In the genomic region with DNA sequence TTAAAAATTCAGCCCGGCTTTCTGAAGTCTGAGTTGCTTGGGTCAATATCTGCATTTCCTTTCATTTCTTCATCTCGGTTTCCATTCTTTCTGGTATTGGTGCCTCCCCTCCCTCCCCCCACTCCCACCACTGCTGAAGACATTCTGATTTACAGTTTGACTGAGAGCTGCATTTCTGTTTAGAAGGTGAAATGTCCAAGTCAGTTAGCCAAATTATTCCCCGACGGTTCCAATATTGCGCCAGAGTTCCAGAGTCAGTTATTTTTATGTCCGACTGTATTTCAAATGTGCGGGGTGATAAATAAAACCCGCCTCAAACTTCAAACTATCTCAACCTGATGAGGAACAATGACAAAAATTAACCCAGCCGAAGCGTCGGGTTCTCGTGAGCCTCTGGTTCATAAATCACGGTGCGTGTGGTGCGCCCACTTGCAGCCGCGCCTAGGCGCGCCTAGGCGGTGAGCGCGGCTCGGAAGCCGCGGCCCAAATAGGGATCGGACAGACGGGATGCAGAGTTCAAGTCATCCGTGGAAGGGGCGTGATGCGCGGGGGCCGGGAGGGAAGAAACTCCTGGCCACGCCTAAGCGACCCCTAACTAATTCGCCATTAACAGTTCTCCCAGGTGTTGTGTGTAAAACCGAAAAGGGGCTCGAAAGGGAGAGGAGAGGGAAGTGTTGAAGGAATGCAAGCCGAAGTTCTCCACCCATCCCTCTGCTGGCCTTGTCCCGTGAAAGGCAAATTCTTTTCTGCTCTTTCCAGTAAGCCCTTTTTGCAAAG, we compare ENCODE assay signal across 9 mouse cellular contexts. TPM values are rescaled to one million over a fixed set of nuclear protein-coding genes. Genes with fewer than 3 reads are reported as not detected.
DNase-seq lines count a peak whose midpoint lies in the region; ATAC-seq and TF ChIP-seq lines count a peak whose summit lies in the region.
"Had no signal": no experiment of that assay in that cellular context is flagged by ENCODE, and none has a peak within 500 bp of the region (broad histone marks: within the 10 kb centered on the region; RNA-seq: fewer than 3 reads in every experiment).

No protein-coding gene starts in this region.

- 3% methylated on average over 39 of the region's 39 CpGs for WGBS in heart, adult 2 months
- WGBS in forebrain, embryonic 15.5 days, result under 1% methylated on average over 39 of the region's 39 CpGs
- under 1% methylated on average over 39 of the region's 39 CpGs for WGBS in limb, embryonic 13.5 days

- no peak overlapping the region; the same call in 1 of the 2 replicates for H3K4me2 ChIP-seq in forebrain, embryonic 15.5 days (replicated peaks)
- H3K4me2 ChIP-seq in limb, embryonic 13.5 days (replicated peaks), result peak overlapping the region; percentile 75

- peak overlapping the region; percentile 30 for H3K4me3 ChIP-seq in heart, adult 2 months
- peak overlapping the region; percentile 51 to 57 for H3K4me3 ChIP-seq in ES-E14 (ENCODE audit: insufficient read depth in 1 of 2, low read depth in 1 of 2, low read length in 2 of 2, poor library complexity in 1 of 2, severe bottlenecking in 1 of 2)
- H3K4me3 ChIP-seq in forebrain, embryonic 15.5 days, result peak overlapping the region; percentile 14; the same call in 1 of the 2 replicates
- H3K4me3 ChIP-seq in limb, embryonic 13.5 days, result peak overlapping the region; percentile 43

- no peak for ATAC-seq in forebrain, embryonic 15.5 days (replicated peaks)
- ATAC-seq in limb, embryonic 13.5 days (ENCODE audit: low FRiP score, low read depth), result 0 out of 2 replicates have a peak, but pooled peaks have one; percentile 16

- in situ Hi-C loops in ES-E14 (cut with MboI; ENCODE audit: low sequenced_read_pairs in 2 of 2, unreplicated experiment in 2 of 2), result loop anchor here in 1 of 2 experiments (5.0 kb wide), 1 partner anchor 588 kb away; a partner anchor contains a TSS

- TF ChIP-seq EP300 in heart, adult 2 months (IDR thresholded peaks at IDR 0.05; ENCODE audit: insufficient read depth, low read depth, low read length), result no peak

- intact Hi-C loops in heart, adult 2 months (cut with DNase I), result loop anchor here (10.0 kb wide), 2 partner anchors 106 to 336 kb away; no protein-coding TSS in a partner anchor

- H3K4me1 ChIP-seq in heart, adult 2 months (ENCODE audit: control insufficient read depth, insufficient read depth, low read length), result no peaks in the 10 kb centered on the region
- H3K4me1 ChIP-seq in ES-E14 (ENCODE audit: control insufficient read depth in 2 of 2, insufficient read depth in 2 of 2, low read length in 2 of 2, poor library complexity in 1 of 2), result peaks cover 0 to 3% of the 10 kb centered on the region in 2 experiments; a peak in 1 of 4 replicates
- peaks cover 15% of the 10 kb centered on the region for H3K4me1 ChIP-seq in forebrain, embryonic 15.5 days
- peaks cover 61% of the 10 kb centered on the region for H3K4me1 ChIP-seq in limb, embryonic 13.5 days

- no peak overlapping the region for H3K9ac ChIP-seq in heart, adult 2 months (ENCODE audit: low read depth, low read length)
- no peak overlapping the region for H3K9ac ChIP-seq in ES-E14 (ENCODE audit: insufficient read depth, low read depth, low read length, poor library complexity, severe bottlenecking)
- H3K9ac ChIP-seq in forebrain, embryonic 15.5 days (replicated peaks), result no peak overlapping the region
- H3K9ac ChIP-seq in limb, embryonic 13.5 days, result peak overlapping the region; percentile 61

- no peaks in the 10 kb centered on the region for H3K36me3 ChIP-seq in heart, adult 2 months (ENCODE audit: control insufficient read depth, insufficient read depth, low read length)
- no peaks in the 10 kb centered on the region for H3K36me3 ChIP-seq in ES-E14 (ENCODE audit: control insufficient read depth, insufficient read depth, low read length, poor library complexity, severe bottlenecking)
- no peaks in the 10 kb centered on the region for H3K36me3 ChIP-seq in forebrain, embryonic 15.5 days
- H3K36me3 ChIP-seq in limb, embryonic 13.5 days, result no peaks in the 10 kb centered on the region

- H3K9me3 ChIP-seq in ES-E14 (ENCODE audit: control insufficient read depth, insufficient read depth, low read depth, low read length), result no peaks in the 10 kb centered on the region
- H3K9me3 ChIP-seq in forebrain, embryonic 15.5 days, result no peaks in the 10 kb centered on the region
- H3K9me3 ChIP-seq in limb, embryonic 13.5 days, result no peaks in the 10 kb centered on the region

- no peak overlapping the region for H3K27ac ChIP-seq in heart, adult 2 months
- no peak overlapping the region for H3K27ac ChIP-seq in ES-E14 (ENCODE audit: insufficient read depth, low read depth, low read length, poor library complexity, severe bottlenecking)
- no peak overlapping the region for H3K27ac ChIP-seq in forebrain, embryonic 15.5 days (replicated peaks)
- peak overlapping the region; percentile 75 for H3K27ac ChIP-seq in limb, embryonic 13.5 days

- no peaks in the 10 kb centered on the region for H3K79me2 ChIP-seq in heart, adult 2 months (replicated peaks; ENCODE audit: control insufficient read depth, insufficient read depth, low read length)

- no peak for TF ChIP-seq POLR2A in heart, adult 2 months (IDR thresholded peaks at IDR 0.05; ENCODE audit: insufficient read depth, low read depth, low read length)

- no peak for TF ChIP-seq CTCF in heart, adult 2 months (IDR thresholded peaks at IDR 0.05)

- peaks cover 11% of the 10 kb centered on the region; the same call in 1 of the 2 replicates for H3K27me3 ChIP-seq in heart, adult 2 months (ENCODE audit: control insufficient read depth, insufficient read depth, low read length)
- peaks cover 87% of the 10 kb centered on the region for H3K27me3 ChIP-seq in forebrain, embryonic 15.5 days
- peaks cover 81% of the 10 kb centered on the region for H3K27me3 ChIP-seq in limb, embryonic 13.5 days

- DNase-seq in heart, adult 2 months, result peak in 1 of 2 experiments; percentile 37
- DNase-seq in heart, adult 9 months (ENCODE audit: low spot score in 2 of 2), result no peak
- DNase-seq in ES-E14 (ENCODE audit: low read depth, low spot score), result no peak
- no peak for DNase-seq in right cerebral cortex, postnatal 14 days
- no peak for DNase-seq in spleen, adult 18-20 months
- no peak for DNase-seq in layer of hippocampus, adult 18-20 months (ENCODE audit: low spot score in 2 of 2)
- DNase-seq: kidney, adult 8-10 months had no signal

TF ChIP-seq in ES-E14, 5 proteins besides CTCF, POLR2A, EP300 and RAD21:
- no peak for TF ChIP-seq MAFK (IDR thresholded peaks at IDR 0.05; ENCODE audit: insufficient read depth, low read depth, low read length)
- no peak for TF ChIP-seq ZNF384 (IDR thresholded peaks at IDR 0.05; ENCODE audit: low read depth, low read length)
- no peak for TF ChIP-seq ZC3H11A (IDR thresholded peaks at IDR 0.05; ENCODE audit: borderline replicate concordance, low read depth, low read length)
- no peak for TF ChIP-seq HCFC1 (IDR thresholded peaks at IDR 0.05; ENCODE audit: borderline replicate concordance, insufficient read depth, low read length)
- TF ChIP-seq CHD2 (IDR thresholded peaks at IDR 0.05; ENCODE audit: low read depth, low read length), result no peak

RNA-seq across cellular contexts. Expression of a gene that starts 7.9 kb away (rescaled TPM):
- 1 to 10 TPM; 4.0 to 4.4 TPM for total RNA-seq in heart, adult 2 months (2021)
- 1.9 and 3.0 TPM in 2 replicates for polyA plus RNA-seq in heart, adult 2 months (2012; rRNA removed)
- 0.11 and 0.58 TPM in 2 replicates for total RNA-seq in ES-E14 (2012; rRNA removed)
- 1.7 and 2.1 TPM in 2 replicates for polyA plus RNA-seq in forebrain, embryonic 15.5 days (2015; fragmentation: Nextera tagmentation; extraction: Ambion mirVana)
- 21.0 and 23.3 TPM in 2 replicates for polyA plus RNA-seq in limb, embryonic 13.5 days (2015; fragmentation: Nextera tagmentation; extraction: Ambion mirVana)
- 1 to 10 TPM in 1 of 2 experiments, under 1 TPM in 1; 0.81 to 2.0 TPM for total RNA-seq in layer of hippocampus, adult 18-20 months (2021)
